Mouse (Mus musculus): ENCODE measurements around the gene Nudt14. TPM values are rescaled to one million over a fixed set of nuclear protein-coding genes. Genes with fewer than 3 reads are reported as not detected.

The Nudt14 gene
- polyA plus RNA-seq, 1 experiment from 2014 or later, result 57.6 TPM

- no peak for DNase-seq (ENCODE audit: low spot score)
- Histone ChIP-seq H3K4me2 (ENCODE audit: low read depth, low read length, severe bottlenecking) (no peak overlapping the region), H3K4me3 (ENCODE audit: low read depth, low read length) (no peak overlapping the region), H3K9ac (ENCODE audit: low read length) (no peak overlapping the region), H3K4me1 (replicated peaks; ENCODE audit: control insufficient read depth, insufficient read depth, low read length) (no peaks in the 10 kb centered on the region; the same call in 1 of the 2 replicates), H3K27ac (ENCODE audit: low read depth, low read length) (no peak overlapping the region), H3K36me3 (ENCODE audit: control insufficient read depth, insufficient read depth, low read length) (peaks cover 6% of the 10 kb centered on the region), H3K27me3 (ENCODE audit: control insufficient read depth, insufficient read depth, low read length) (no peaks in the 10 kb centered on the region), H3K9me3 (ENCODE audit: control insufficient read depth, low read length) (no peaks in the 10 kb centered on the region)
- WGBS, result 91% methylated on average over 9 of the region's 9 CpGs
- ATAC-seq (replicated peaks; ENCODE audit: low FRiP score), result no peak
These were observed 32.8 kb upstream of the Nudt14 start for GRCm38 (mm10) chr12:112974736-112975135.

GRCm38 (mm10) chr12:112969616-112970015 lies 27.7 kb upstream of the Nudt14 start:
- Histone ChIP-seq H3K4me3 (ENCODE audit: low read depth, low read length) (no peak overlapping the region), H3K27me3 (ENCODE audit: control insufficient read depth, insufficient read depth, low read length) (no peaks in the 10 kb centered on the region), H3K9me3 (ENCODE audit: control insufficient read depth, low read length) (no peaks in the 10 kb centered on the region), H3K36me3 (ENCODE audit: control insufficient read depth, insufficient read depth, low read length) (peaks cover 15% of the 10 kb centered on the region; the same call in 1 of the 2 replicates), H3K27ac (ENCODE audit: low read depth, low read length) (no peak overlapping the region), H3K9ac (ENCODE audit: low read length) (no peak overlapping the region), H3K4me2 (ENCODE audit: low read depth, low read length, severe bottlenecking) (no peak overlapping the region), H3K4me1 (replicated peaks; ENCODE audit: control insufficient read depth, insufficient read depth, low read length) (no peaks in the 10 kb centered on the region)
- WGBS, result 93% methylated on average over 6 of the region's 6 CpGs
- ATAC-seq (replicated peaks; ENCODE audit: low FRiP score) (no peak), DNase-seq (ENCODE audit: low spot score) (no peak)

- H3K4me1 ChIP-seq (replicated peaks; ENCODE audit: control insufficient read depth, insufficient read depth, low read length), result no peaks in the 10 kb centered on the region
- H3K27ac ChIP-seq (ENCODE audit: low read depth, low read length), result no peak overlapping the region
- no peak overlapping the region for H3K4me3 ChIP-seq (ENCODE audit: low read depth, low read length)
- no peak for ATAC-seq (replicated peaks; ENCODE audit: low FRiP score)
- H3K9ac ChIP-seq (ENCODE audit: low read length), result no peak overlapping the region
- peaks cover 18% of the 10 kb centered on the region; the same call in 1 of the 2 replicates for H3K36me3 ChIP-seq (ENCODE audit: control insufficient read depth, insufficient read depth, low read length)
- no peaks in the 10 kb centered on the region for H3K9me3 ChIP-seq (ENCODE audit: control insufficient read depth, low read length)
- 81% methylated on average over 8 of the region's 8 CpGs for WGBS
- DNase-seq (ENCODE audit: low spot score), result no peak
- H3K4me2 ChIP-seq (ENCODE audit: low read depth, low read length, severe bottlenecking), result no peak overlapping the region
- H3K27me3 ChIP-seq (ENCODE audit: control insufficient read depth, insufficient read depth, low read length), result no peaks in the 10 kb centered on the region
These were observed 27.0 kb upstream of the Nudt14 start for GRCm38 (mm10) chr12:112968943-112969342.

GRCm38 (mm10) chr12:112965783-112966182 lies 23.9 kb upstream of the Nudt14 start:
- Histone ChIP-seq H3K4me1 (replicated peaks; ENCODE audit: control insufficient read depth, insufficient read depth, low read length) (no peaks in the 10 kb centered on the region), H3K27me3 (ENCODE audit: control insufficient read depth, insufficient read depth, low read length) (no peaks in the 10 kb centered on the region), H3K27ac (ENCODE audit: low read depth, low read length) (no peak overlapping the region), H3K36me3 (ENCODE audit: control insufficient read depth, insufficient read depth, low read length) (peaks cover 23% of the 10 kb centered on the region; the same call in 1 of the 2 replicates), H3K9ac (ENCODE audit: low read length) (no peak overlapping the region), H3K4me2 (ENCODE audit: low read depth, low read length, severe bottlenecking) (no peak overlapping the region), H3K9me3 (ENCODE audit: control insufficient read depth, low read length) (no peaks in the 10 kb centered on the region), H3K4me3 (ENCODE audit: low read depth, low read length) (no peak overlapping the region)
- ATAC-seq (replicated peaks; ENCODE audit: low FRiP score) (no peak), DNase-seq (ENCODE audit: low spot score) (no peak)
- 92% methylated on average over 13 of the region's 13 CpGs for whole genome bisulfite sequencing

DNA sequence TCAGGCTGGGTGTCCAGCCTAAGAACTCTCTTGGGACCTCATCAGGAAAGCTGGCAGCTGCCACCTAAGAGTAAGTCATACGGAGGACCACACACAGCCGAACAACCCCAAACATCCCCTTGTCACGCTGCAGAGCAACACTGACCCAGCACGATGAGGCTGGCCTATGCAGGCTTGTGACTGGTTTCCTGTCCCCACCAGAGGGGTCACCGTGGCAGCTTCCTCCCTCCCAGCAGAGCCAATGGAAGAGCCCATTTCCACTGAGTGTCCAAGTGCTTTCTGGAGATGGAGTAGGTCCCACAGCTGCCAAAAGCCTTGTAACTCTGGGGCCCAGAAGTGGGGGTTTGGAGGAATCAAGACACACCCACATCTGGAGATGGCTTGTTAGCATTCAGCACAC lies 19.9 kb upstream of the Nudt14 start:
- no peak for ATAC-seq (replicated peaks; ENCODE audit: low FRiP score)
- no peak overlapping the region for H3K9ac ChIP-seq (ENCODE audit: low read length)
- H3K27ac ChIP-seq (ENCODE audit: low read depth, low read length), result no peak overlapping the region
- H3K4me2 ChIP-seq (ENCODE audit: low read depth, low read length, severe bottlenecking), result no peak overlapping the region
- WGBS, result 88% methylated on average over 5 of the region's 5 CpGs
- DNase-seq (ENCODE audit: low spot score), result no peak
- H3K4me1 ChIP-seq (replicated peaks; ENCODE audit: control insufficient read depth, insufficient read depth, low read length), result no peaks in the 10 kb centered on the region
- H3K9me3 ChIP-seq (ENCODE audit: control insufficient read depth, low read length), result no peaks in the 10 kb centered on the region
- H3K36me3 ChIP-seq (ENCODE audit: control insufficient read depth, insufficient read depth, low read length), result peaks cover 19% of the 10 kb centered on the region; the same call in 1 of the 2 replicates
- H3K4me3 ChIP-seq (ENCODE audit: low read depth, low read length), result no peak overlapping the region
- no peaks in the 10 kb centered on the region for H3K27me3 ChIP-seq (ENCODE audit: control insufficient read depth, insufficient read depth, low read length)

DNA sequence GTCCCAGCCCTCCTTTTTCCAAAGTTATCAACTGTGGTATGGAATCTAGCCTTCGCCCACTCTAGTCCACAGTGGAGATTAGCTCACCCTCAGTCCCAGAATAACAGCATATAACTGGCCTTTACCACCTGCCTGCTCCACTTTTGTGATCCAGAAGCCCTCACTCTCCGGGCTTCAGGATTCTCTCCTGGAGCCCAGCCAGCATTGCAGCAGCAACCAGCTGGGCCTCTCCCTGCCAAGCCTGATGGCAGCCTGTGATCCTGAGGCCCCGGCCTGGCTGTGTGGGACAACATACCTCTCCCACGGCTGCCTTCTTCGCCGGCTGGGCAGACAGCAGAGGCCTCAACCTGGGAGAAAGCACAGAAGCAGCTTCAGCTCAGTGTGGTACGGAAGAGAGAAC lies 19.5 kb upstream of the Nudt14 start:
- ATAC-seq (replicated peaks; ENCODE audit: low FRiP score) (no peak), DNase-seq (ENCODE audit: low spot score) (no peak)
- WGBS, result 94% methylated on average over 7 of the region's 7 CpGs

GRCm38 (mm10) chr12:112959421-112959820 lies 17.5 kb upstream of the Nudt14 start:
- Histone ChIP-seq H3K9me3 (ENCODE audit: control insufficient read depth, low read length) (no peaks in the 10 kb centered on the region), H3K36me3 (ENCODE audit: control insufficient read depth, insufficient read depth, low read length) (peaks cover 11% of the 10 kb centered on the region; the same call in 1 of the 2 replicates), H3K9ac (ENCODE audit: low read length) (no peak overlapping the region), H3K4me1 (replicated peaks; ENCODE audit: control insufficient read depth, insufficient read depth, low read length) (no peaks in the 10 kb centered on the region), H3K27ac (ENCODE audit: low read depth, low read length) (no peak overlapping the region), H3K4me2 (ENCODE audit: low read depth, low read length, severe bottlenecking) (no peak overlapping the region), H3K27me3 (ENCODE audit: control insufficient read depth, insufficient read depth, low read length) (no peaks in the 10 kb centered on the region), H3K4me3 (ENCODE audit: low read depth, low read length) (no peak overlapping the region)
- no peak for ATAC-seq (replicated peaks; ENCODE audit: low FRiP score)
- WGBS, result 85% methylated on average over 8 of the region's 8 CpGs
- no peak for DNase-seq (ENCODE audit: low spot score)

More for the DNA sequence above, 19.5 kb upstream of the Nudt14 start:
- Histone ChIP-seq H3K36me3 (ENCODE audit: control insufficient read depth, insufficient read depth, low read length) (peaks cover 19% of the 10 kb centered on the region; the same call in 1 of the 2 replicates), H3K27me3 (ENCODE audit: control insufficient read depth, insufficient read depth, low read length) (no peaks in the 10 kb centered on the region), H3K27ac (ENCODE audit: low read depth, low read length) (no peak overlapping the region), H3K9ac (ENCODE audit: low read length) (no peak overlapping the region), H3K9me3 (ENCODE audit: control insufficient read depth, low read length) (no peaks in the 10 kb centered on the region), H3K4me3 (ENCODE audit: low read depth, low read length) (no peak overlapping the region), H3K4me1 (replicated peaks; ENCODE audit: control insufficient read depth, insufficient read depth, low read length) (no peaks in the 10 kb centered on the region), H3K4me2 (ENCODE audit: low read depth, low read length, severe bottlenecking) (no peak overlapping the region)

GRCm38 (mm10) chr12:112958303-112958702 lies 16.4 kb upstream of the Nudt14 start:
- Histone ChIP-seq H3K4me2 (ENCODE audit: low read depth, low read length, severe bottlenecking) (no peak overlapping the region), H3K4me3 (ENCODE audit: low read depth, low read length) (no peak overlapping the region), H3K27me3 (ENCODE audit: control insufficient read depth, insufficient read depth, low read length) (no peaks in the 10 kb centered on the region), H3K27ac (ENCODE audit: low read depth, low read length) (no peak overlapping the region), H3K36me3 (ENCODE audit: control insufficient read depth, insufficient read depth, low read length) (peaks cover 11% of the 10 kb centered on the region; the same call in 1 of the 2 replicates), H3K4me1 (replicated peaks; ENCODE audit: control insufficient read depth, insufficient read depth, low read length) (no peaks in the 10 kb centered on the region), H3K9ac (ENCODE audit: low read length) (no peak overlapping the region), H3K9me3 (ENCODE audit: control insufficient read depth, low read length) (no peaks in the 10 kb centered on the region)
- peak; percentile 72 for DNase-seq (ENCODE audit: low spot score)
- 41% methylated on average over 4 of the region's 4 CpGs for WGBS
- ATAC-seq (replicated peaks; ENCODE audit: low FRiP score), result 0 out of 2 replicates have a peak, but pooled peaks have one; percentile 35

DNA sequence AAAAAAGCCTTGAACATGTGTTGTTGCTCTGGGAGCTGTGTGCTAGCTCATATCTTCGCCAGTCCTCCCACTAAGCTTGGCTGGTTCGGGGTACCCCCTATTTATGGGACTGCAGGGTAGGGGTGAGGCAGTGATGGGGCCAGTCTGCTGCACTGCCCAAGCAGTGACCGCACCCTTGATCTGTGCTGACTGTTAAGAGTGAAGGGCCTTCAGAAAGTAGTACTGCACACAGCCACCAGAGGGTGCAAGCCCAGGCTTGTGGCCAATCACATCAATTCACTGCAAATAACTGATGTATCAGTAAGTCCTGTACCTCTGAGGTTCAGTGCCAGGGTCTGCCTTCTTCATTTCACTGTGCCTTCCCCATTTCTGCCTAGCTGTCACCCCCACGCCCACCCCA lies 13.9 kb upstream of the Nudt14 start:
- H3K9me3 ChIP-seq (ENCODE audit: control insufficient read depth, low read length), result no peaks in the 10 kb centered on the region
- no peak overlapping the region for H3K4me2 ChIP-seq (ENCODE audit: low read depth, low read length, severe bottlenecking)
- no peak overlapping the region for H3K9ac ChIP-seq (ENCODE audit: low read length)
- no peaks in the 10 kb centered on the region for H3K27me3 ChIP-seq (ENCODE audit: control insufficient read depth, insufficient read depth, low read length)
- H3K4me3 ChIP-seq (ENCODE audit: low read depth, low read length), result no peak overlapping the region
- DNase-seq (ENCODE audit: low spot score) (peak; percentile 81), ATAC-seq (replicated peaks; ENCODE audit: low FRiP score) (peak; percentile 53)
- peaks cover 5% of the 10 kb centered on the region; the same call in 1 of the 2 replicates for H3K36me3 ChIP-seq (ENCODE audit: control insufficient read depth, insufficient read depth, low read length)
- WGBS, result 30% methylated on average over 4 of the region's 4 CpGs
- H3K27ac ChIP-seq (ENCODE audit: low read depth, low read length), result no peak overlapping the region
- peaks cover 7% of the 10 kb centered on the region for H3K4me1 ChIP-seq (replicated peaks; ENCODE audit: control insufficient read depth, insufficient read depth, low read length)

Data from forebrain, embryonic 11.5 days (tissue).